Mouse (Mus musculus) brain, embryonic 14.5 days (tissue): ENCODE data around the gene Ice1. TPM values are rescaled to one million over a fixed set of nuclear protein-coding genes. Genes with fewer than 3 reads are reported as not detected.

ENCODE experiments used
- DNase-seq: peaks from one replicate; pipeline ENCODE4 v3.0.0-alpha.2; 2011; ENCODE audit warnings: low read depth
- CTCF ChIP-seq: fragments of 200-500 bp; IDR thresholded peaks from 2 replicates; pipeline ENCODE4 v1.5.1; 2012; ENCODE audit warnings: inconsistent platforms, mild to moderate bottlenecking, moderate library complexity, borderline replicate concordance; ENCODE audit not compliant: insufficient read depth, insufficient read length; ENCODE audit errors: extremely low read depth
- POLR2A ChIP-seq: fragments of 200-500 bp; IDR thresholded peaks from 2 replicates; pipeline ENCODE4 v1.6.1; 2012; ENCODE audit warnings: mild to moderate bottlenecking, inconsistent platforms, borderline replicate concordance; ENCODE audit not compliant: poor library complexity, insufficient read depth, insufficient read length, severe bottlenecking; ENCODE audit errors: extremely low read depth
- polyA plus RNA-seq: library from polyadenylated mRNA; depleted of rRNA; stranded (reverse); fragments of >200 nt; gene quantifications from 2 replicates; pipeline ENCODE4 v1.2.3, GENCODE M21; 2012; rRNA removed

The Ice1 gene
- polyA plus RNA-seq, 1 experiment = 121 TPM

GRCm38 (mm10) chr13:70547457-70547856 lies 90.0 kb downstream of the Ice1 start:
- TF ChIP-seq POLR2A = no peak
- TF ChIP-seq CTCF = no peak
- DNase-seq = no peak

GRCm38 (mm10) chr13:70545261-70545660 lies 92.2 kb downstream of the Ice1 start:
- TF ChIP-seq POLR2A (no peak), CTCF (peak; percentile 64; the same call in 1 of the 2 replicates)
- DNase-seq = peak; percentile 68

- DNase-seq = no peak
- TF ChIP-seq POLR2A (no peak), CTCF (no peak)
Measured at GRCm38 (mm10) chr13:70539842-70540241, 97.6 kb downstream of the Ice1 start.

- TF ChIP-seq POLR2A (no peak), CTCF (no peak)
- no peak for DNase-seq
Measured at GRCm38 (mm10) chr13:70533412-70533811, 104.0 kb downstream of the Ice1 start.

- peak; percentile 7 for DNase-seq
Measured at GRCm38 (mm10) chr13:70532719-70533118, 104.7 kb downstream of the Ice1 start.

GRCm38 (mm10) chr13:70517651-70518050 lies 119.8 kb downstream of the Ice1 start:
- DNase-seq = peak; percentile 42
- TF ChIP-seq POLR2A (no peak), CTCF (no peak)

More at GRCm38 (mm10) chr13:70532719-70533118, 104.7 kb downstream of the Ice1 start:
- TF ChIP-seq POLR2A = no peak
- TF ChIP-seq CTCF = no peak

GRCm38 (mm10) chr13:70515004-70515403 lies 122.4 kb downstream of the Ice1 start:
- TF ChIP-seq POLR2A (no peak), CTCF (no peak)
- peak; percentile 48 for DNase-seq

- no peak for DNase-seq
- TF ChIP-seq CTCF = peak; percentile 35; the same call in 1 of the 2 replicates
- no peak for TF ChIP-seq POLR2A
Measured at GRCm38 (mm10) chr13:70510199-70510598, 127.2 kb downstream of the Ice1 start.

- DNase-seq = peak; percentile 58
- TF ChIP-seq CTCF (no peak), POLR2A (no peak)
Measured at GRCm38 (mm10) chr13:70509375-70510016, 127.9 kb downstream of the Ice1 start.

- TF ChIP-seq POLR2A = no peak
- TF ChIP-seq CTCF = no peak
- no peak for DNase-seq
Measured at GRCm38 (mm10) chr13:70508708-70509374, 128.6 kb downstream of the Ice1 start.

Other genes starting within 250 kb of the Ice1 start
- 2.1 and 4.0 TPM in 2 replicates for gene Adamts16, start 204.2 kb upstream of the Ice1 start, polyA plus RNA-seq